Mouse (Mus musculus): ENCODE measurements at regions not wholly inside any gene's neighbourhood (a gene's known extent, or its start where the extent isn't known, plus 50 kb on each side); places are given as distances from the start of the nearest gene placed in this dataset.

DNA sequence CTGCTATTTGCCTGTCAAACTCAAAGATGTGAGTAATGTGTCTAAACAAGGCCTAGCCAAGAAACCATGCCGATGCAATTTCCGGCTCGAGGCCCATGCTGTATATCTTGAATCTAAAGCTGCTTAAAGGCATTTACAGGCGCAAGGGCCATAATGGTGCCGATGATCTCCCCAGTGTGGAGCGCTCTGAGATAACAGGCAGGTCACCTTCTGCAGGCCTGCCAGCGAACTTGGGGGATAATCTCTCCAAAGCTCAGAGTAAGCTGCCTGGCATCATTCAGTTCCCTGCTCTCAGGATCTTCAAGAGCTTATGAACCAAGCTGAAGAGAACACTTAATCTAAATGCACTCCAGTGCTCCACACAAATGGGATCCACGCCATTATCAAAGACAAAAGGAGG is 842.3 kb upstream of the Map3k7 start:
- TF ChIP-seq CEBPB (IDR thresholded peaks at IDR 0.05; ENCODE audit: insufficient read depth, poor library complexity, severe bottlenecking), result no peak
- no peak for TF ChIP-seq POLR2A (IDR thresholded peaks at IDR 0.05; ENCODE audit: insufficient read length, low read depth)
- TF ChIP-seq MYOG (IDR thresholded peaks at IDR 0.05; ENCODE audit: control insufficient read depth in 1 of 3, insufficient read depth in 1 of 3, insufficient read length in 2 of 3, low read depth in 2 of 3), result no peak
- no peak for TF ChIP-seq TCF3 (IDR thresholded peaks at IDR 0.05; ENCODE audit: insufficient read length, low read depth)
- TF ChIP-seq MAX (IDR thresholded peaks at IDR 0.05; ENCODE audit: low read depth), result no peak
